Mouse (Mus musculus) right cerebral cortex, postnatal 10 days (tissue): ENCODE results near the gene Camk2n1.
"Not testable (repeated sequence)": the region's sequence is repeated elsewhere in the genome, so short reads cannot be mapped to it uniquely, and the experiment has no call there.

Experiments used
- DNase-seq, 2 experiments: peaks; one replicate each; pipeline ENCODE4 v3.0.0; 2021; ENCODE audit warnings: low spot score in 2 of 2

Gene Camk2n1

GRCm38 (mm10) chr4:138453753-138454570 is at the start of gene Camk2n1:
Gene Camk2n1, plus strand, starts transcription at chr4:138454314.
- peak; percentile 90 to 92 for DNase-seq

GRCm38 (mm10) chr4:138404806-138405205 is 49.3 kb upstream of the Camk2n1 start:
- no peak for DNase-seq

- no peak for DNase-seq
These were observed 46.5 kb upstream of the Camk2n1 start for GRCm38 (mm10) chr4:138407479-138408194.

- no peak for DNase-seq
These were observed 43.1 kb upstream of the Camk2n1 start for GRCm38 (mm10) chr4:138411011-138411410.

- no peak for DNase-seq
These were observed 42.5 kb upstream of the Camk2n1 start for GRCm38 (mm10) chr4:138411504-138412121.

- DNase-seq, result peak; percentile 75 to 83
These were observed 39.4 kb upstream of the Camk2n1 start for GRCm38 (mm10) chr4:138414725-138415124.

- no peak for DNase-seq
These were observed 38.1 kb upstream of the Camk2n1 start for GRCm38 (mm10) chr4:138415991-138416390.

GRCm38 (mm10) chr4:138416414-138416813 is 37.7 kb upstream of the Camk2n1 start:
- DNase-seq, result no peak

GRCm38 (mm10) chr4:138417882-138418281 is 36.2 kb upstream of the Camk2n1 start:
- no peak for DNase-seq

GRCm38 (mm10) chr4:138418340-138418957 is 35.7 kb upstream of the Camk2n1 start:
- peak in 1 of 2 experiments; percentile 54 for DNase-seq

GRCm38 (mm10) chr4:138425028-138425427 is 29.1 kb upstream of the Camk2n1 start:
- no peak for DNase-seq

- not testable (repeated sequence) for DNase-seq
These were observed 28.5 kb upstream of the Camk2n1 start for GRCm38 (mm10) chr4:138425604-138426003.

- peak; percentile 91 to 94 for DNase-seq
These were observed 27.1 kb upstream of the Camk2n1 start for GRCm38 (mm10) chr4:138426778-138427705.

- DNase-seq, result peak in 1 of 2 experiments; percentile 78
These were observed 24.3 kb upstream of the Camk2n1 start for GRCm38 (mm10) chr4:138429778-138430177.

- DNase-seq, result no peak
These were observed 22.8 kb upstream of the Camk2n1 start for GRCm38 (mm10) chr4:138431340-138431739.

- peak; percentile 98 for DNase-seq
These were observed 19.5 kb upstream of the Camk2n1 start, which contains the start of gene Mul1 for GRCm38 (mm10) chr4:138434347-138435316. Gene Mul1, plus strand, starts transcription at chr4:138434671.

- no peak for DNase-seq
These were observed 14.1 kb upstream of the Camk2n1 start for GRCm38 (mm10) chr4:138440062-138440461.

- no peak for DNase-seq
These were observed 9.2 kb upstream of the Camk2n1 start for GRCm38 (mm10) chr4:138444941-138445340.

- peak in 1 of 2 experiments; percentile 65 for DNase-seq
These were observed 7.1 kb upstream of the Camk2n1 start for GRCm38 (mm10) chr4:138446981-138447380.
